Mouse (Mus musculus) midbrain, embryonic 13.5 days (tissue): ENCODE results near the gene Kat8. TPM values are rescaled to one million over a fixed set of nuclear protein-coding genes. Genes with fewer than 3 reads are reported as not detected.

Experiments
- ATAC-seq: fragments of 200-750 bp; cut with Nextera tagmentation; 2 replicates; pipeline ENCODE4 v1.8.0; 2017; ENCODE audit warnings: mild to moderate bottlenecking, moderate TSS enrichment, moderate library complexity
- H3K27ac ChIP-seq: fragments of 300-500 bp; sonication (generic); 2 replicates; pipeline ENCODE4 v1.5.1; 2015; ENCODE audit warnings: inconsistent platforms, mild to moderate bottlenecking, moderate library complexity
- H3K27me3 ChIP-seq: fragments of 300-500 bp; sonication (generic); 2 replicates; pipeline ENCODE4 v1.6.1; 2015; ENCODE audit warnings: mild to moderate bottlenecking, inconsistent platforms
- H3K36me3 ChIP-seq: fragments of 300-500 bp; sonication (generic); 2 replicates; pipeline ENCODE4 v1.6.1; 2015; ENCODE audit warnings: mild to moderate bottlenecking, inconsistent platforms
- H3K4me1 ChIP-seq: fragments of 300-500 bp; sonication (generic); replicated peaks from 2 replicates; pipeline ENCODE4 v1.6.1; 2015; ENCODE audit warnings: inconsistent platforms
- H3K4me2 ChIP-seq: fragments of 300-500 bp; sonication (generic); replicated peaks from 2 replicates; pipeline ENCODE4 v1.6.1; 2015; ENCODE audit warnings: moderate library complexity, mild to moderate bottlenecking, inconsistent platforms
- H3K4me3 ChIP-seq: fragments of 300-500 bp; sonication (generic); replicated peaks from 2 replicates; pipeline ENCODE4 v1.5.1; 2015; ENCODE audit warnings: mild to moderate bottlenecking, inconsistent platforms
- H3K9ac ChIP-seq: fragments of 300-500 bp; sonication (generic); replicated peaks from 2 replicates; pipeline ENCODE4 v1.6.1; 2015; ENCODE audit warnings: mild to moderate bottlenecking, inconsistent platforms
- H3K9me3 ChIP-seq: fragments of 300-500 bp; sonication (generic); 2 replicates; pipeline ENCODE4 v1.6.1; 2016; ENCODE audit warnings: mild to moderate bottlenecking, inconsistent platforms
- WGBS: fragments of 180-500 bp; shearing (Covaris S2); methylation state at CpG from one replicate; pipeline ENCODE4 v1.1.7; 2015; 5-methylcytosine and 5-hydroxymethylcytosine counted together
- polyA plus RNA-seq: library from polyadenylated mRNA; unstranded; fragments of >200 nt; fragmentation: Nextera tagmentation; extraction: Ambion mirVana; gene quantifications from 2 replicates; pipeline ENCODE4 v1.2.1, GENCODE M21; 2015

Gene Kat8
- polyA plus RNA-seq, 1 experiment from 2014 or later = 56.0 TPM

DNA sequence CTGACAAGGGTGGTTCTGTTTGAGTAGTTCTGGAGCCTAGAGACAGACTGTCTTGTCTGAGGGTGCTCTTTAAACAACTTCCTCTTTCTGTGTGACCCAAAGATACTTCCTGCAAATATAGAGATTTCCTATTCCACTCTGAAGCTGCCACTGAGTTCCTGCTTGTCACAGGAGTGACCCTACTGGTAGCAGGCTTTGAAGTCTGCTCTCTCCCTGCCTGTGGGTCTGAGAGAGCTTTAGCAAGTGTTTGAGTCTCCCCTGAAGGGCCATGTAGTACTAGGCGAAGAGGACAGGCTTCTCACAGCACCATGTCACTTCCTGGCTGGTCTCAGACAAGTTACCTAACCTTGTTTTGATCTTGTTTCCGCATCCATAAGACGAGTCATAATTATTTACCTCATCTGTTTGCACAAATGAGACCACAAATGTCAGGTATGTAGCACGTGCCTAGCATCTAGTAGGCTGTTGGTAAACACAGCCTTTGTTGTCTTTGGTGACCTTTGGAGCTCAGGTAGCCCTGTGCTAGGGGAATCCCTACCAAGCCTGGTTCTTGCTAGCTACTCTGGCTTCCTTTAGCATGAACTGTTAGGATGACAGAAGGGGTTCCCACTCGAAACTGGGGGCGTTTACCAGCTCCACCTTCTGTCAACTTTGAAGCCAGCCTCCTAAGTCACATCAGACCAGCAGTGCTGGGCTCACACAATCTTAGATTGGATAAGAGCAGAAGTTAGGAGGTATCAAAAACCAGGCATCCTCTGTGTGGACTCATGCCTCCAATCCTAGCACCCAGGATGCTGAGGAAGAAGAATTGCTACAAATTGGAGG lies 10.3 kb downstream of the Kat8 start:
- Histone ChIP-seq H3K27ac (no peak overlapping the region), H3K4me3 (no peak overlapping the region), H3K27me3 (peaks cover under 1% of the 10 kb centered on the region), H3K4me2 (no peak overlapping the region), H3K9me3 (no peaks in the 10 kb centered on the region), H3K36me3 (peaks cover 82% of the 10 kb centered on the region), H3K4me1 (no peaks in the 10 kb centered on the region), H3K9ac (no peak overlapping the region)
- no peak for ATAC-seq
- WGBS = 87% methylated on average over 6 of the region's 6 CpGs

DNA sequence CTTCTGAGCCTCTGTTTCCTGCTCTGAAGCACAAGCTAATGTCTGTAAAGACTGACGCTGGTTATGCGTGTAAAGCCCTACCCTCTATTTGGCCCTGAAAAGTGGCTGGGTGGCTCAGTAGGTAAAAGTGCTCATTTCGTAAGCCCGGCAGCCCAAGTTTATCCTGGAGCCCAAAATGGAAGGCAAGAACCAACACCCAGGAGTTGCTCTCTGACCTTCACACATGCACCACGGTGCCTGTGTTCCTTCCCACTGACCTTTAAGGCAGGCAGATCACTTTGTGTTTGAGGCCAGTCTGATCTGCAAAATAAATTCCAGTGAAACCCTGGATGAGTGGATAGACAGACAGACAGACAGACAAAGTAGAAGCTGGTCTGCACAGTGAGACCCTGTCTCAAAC lies 11.4 kb downstream of the Kat8 start:
- Histone ChIP-seq H3K27me3 (peaks cover 11% of the 10 kb centered on the region), H3K9me3 (no peaks in the 10 kb centered on the region), H3K9ac (no peak overlapping the region), H3K4me3 (no peak overlapping the region), H3K4me2 (no peak overlapping the region), H3K4me1 (no peaks in the 10 kb centered on the region), H3K27ac (no peak overlapping the region), H3K36me3 (peaks cover 76% of the 10 kb centered on the region)
- no peak for ATAC-seq
- 92% methylated on average over 5 of the region's 5 CpGs for WGBS

- Histone ChIP-seq H3K27me3 (peaks cover 25% of the 10 kb centered on the region), H3K4me3 (no peak overlapping the region), H3K4me2 (no peak overlapping the region), H3K9ac (no peak overlapping the region), H3K4me1 (no peaks in the 10 kb centered on the region), H3K9me3 (no peaks in the 10 kb centered on the region), H3K36me3 (peaks cover 62% of the 10 kb centered on the region), H3K27ac (no peak overlapping the region)
- WGBS = 66% methylated on average over 5 of the region's 5 CpGs
- no peak for ATAC-seq
These were observed 12.9 kb downstream of the Kat8 start for GRCm38 (mm10) chr7:127925252-127925651.

DNA sequence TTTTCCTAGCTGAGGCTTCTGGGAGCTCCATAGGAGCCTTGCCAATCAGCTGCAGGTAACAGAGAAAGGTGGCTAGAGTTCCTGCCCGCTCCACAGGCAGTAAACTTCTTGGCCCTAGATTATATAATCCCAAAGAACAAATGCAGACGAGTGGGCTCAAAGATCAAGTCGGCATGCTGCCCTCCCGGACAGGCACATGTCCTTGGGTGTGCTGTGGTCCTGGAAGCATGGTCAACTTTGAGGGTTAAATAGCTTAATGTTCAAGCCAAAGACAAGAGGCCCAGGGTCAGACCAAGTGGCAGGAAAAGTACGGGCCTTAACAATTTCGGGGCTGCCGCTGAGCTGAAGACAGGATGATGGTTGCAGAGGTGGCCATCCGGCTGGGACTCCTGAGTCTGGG lies 13.8 kb downstream of the Kat8 start:
- Histone ChIP-seq H3K27ac (no peak overlapping the region), H3K36me3 (peaks cover 57% of the 10 kb centered on the region)
- no peak for ATAC-seq

DNA sequence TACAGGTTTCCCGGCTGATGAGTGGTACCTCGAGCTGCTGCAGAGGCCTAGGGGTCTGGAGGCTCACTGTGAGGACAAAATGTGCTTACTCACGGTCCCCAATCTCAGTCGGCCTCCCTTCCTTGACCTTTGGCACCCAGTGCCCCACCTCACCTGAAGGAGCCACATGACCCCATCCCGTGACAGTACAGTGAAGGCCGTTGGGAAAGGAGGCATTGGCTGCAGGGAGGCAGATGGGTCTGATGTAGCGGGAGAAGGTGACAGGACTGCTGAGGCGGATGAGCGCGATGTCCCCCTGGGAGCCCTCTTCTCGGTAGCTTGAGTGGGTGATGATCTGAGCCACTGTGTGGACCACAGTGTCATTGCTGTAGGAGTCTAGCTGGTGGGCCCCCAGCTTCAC lies 14.5 kb downstream of the Kat8 start:
- no peak overlapping the region for H3K4me3 ChIP-seq
- no peak overlapping the region for H3K9ac ChIP-seq
- H3K4me1 ChIP-seq = no peaks in the 10 kb centered on the region
- H3K36me3 ChIP-seq = peaks cover 57% of the 10 kb centered on the region
- no peak overlapping the region for H3K27ac ChIP-seq
- H3K9me3 ChIP-seq = no peaks in the 10 kb centered on the region
- H3K27me3 ChIP-seq = peaks cover 30% of the 10 kb centered on the region
- 90% methylated on average over 11 of the region's 11 CpGs for WGBS
- no peak overlapping the region for H3K4me2 ChIP-seq
- ATAC-seq = no peak

More for the DNA sequence above, 13.8 kb downstream of the Kat8 start:
- Histone ChIP-seq H3K9ac (no peak overlapping the region), H3K4me1 (no peaks in the 10 kb centered on the region), H3K27me3 (peaks cover 30% of the 10 kb centered on the region), H3K9me3 (no peaks in the 10 kb centered on the region), H3K4me2 (no peak overlapping the region), H3K4me3 (no peak overlapping the region)
- 88% methylated on average over 8 of the region's 8 CpGs for WGBS

GRCm38 (mm10) chr7:127927726-127928125 lies 15.4 kb downstream of the Kat8 start:
- Histone ChIP-seq H3K9me3 (no peaks in the 10 kb centered on the region), H3K27me3 (peaks cover 30% of the 10 kb centered on the region), H3K36me3 (peaks cover 48% of the 10 kb centered on the region), H3K9ac (no peak overlapping the region), H3K4me3 (no peak overlapping the region), H3K4me2 (no peak overlapping the region), H3K4me1 (no peaks in the 10 kb centered on the region), H3K27ac (no peak overlapping the region)
- ATAC-seq = no peak
- WGBS = 73% methylated on average over 11 of the region's 11 CpGs

- peaks cover 30% of the 10 kb centered on the region for H3K27me3 ChIP-seq
- H3K9ac ChIP-seq = no peak overlapping the region
- no peak overlapping the region for H3K4me2 ChIP-seq
- no peaks in the 10 kb centered on the region for H3K9me3 ChIP-seq
- H3K4me3 ChIP-seq = no peak overlapping the region
- H3K36me3 ChIP-seq = peaks cover 39% of the 10 kb centered on the region
- WGBS = 57% methylated on average over 5 of the region's 5 CpGs
- H3K27ac ChIP-seq = no peak overlapping the region
- H3K4me1 ChIP-seq = no peaks in the 10 kb centered on the region
- ATAC-seq = no peak
These were observed 16.3 kb downstream of the Kat8 start for GRCm38 (mm10) chr7:127928596-127928995.

GRCm38 (mm10) chr7:127929923-127930322 lies 17.6 kb downstream of the Kat8 start, which contains the start of gene Prss8:
Prss8 (minus strand) TSS chr7:127930104.
- no peak within 1 kb of the TSS; the same call in 1 of the 2 replicates for H3K4me3 ChIP-seq
- no peak for ATAC-seq
- no peak within 1 kb of the TSS; the same call in 1 of the 2 replicates for H3K9ac ChIP-seq
- peaks cover 26% of the 10 kb centered on the region for H3K36me3 ChIP-seq
- no peak within 1 kb of the TSS for H3K4me2 ChIP-seq
- 9% methylated on average over 6 of the region's 6 CpGs for WGBS
- H3K4me1 ChIP-seq = peaks cover 9% of the 10 kb centered on the region
- H3K27me3 ChIP-seq = peaks cover 30% of the 10 kb centered on the region
- no peaks in the 10 kb centered on the region for H3K9me3 ChIP-seq
- H3K27ac ChIP-seq = no peak within 1 kb of the TSS

DNA sequence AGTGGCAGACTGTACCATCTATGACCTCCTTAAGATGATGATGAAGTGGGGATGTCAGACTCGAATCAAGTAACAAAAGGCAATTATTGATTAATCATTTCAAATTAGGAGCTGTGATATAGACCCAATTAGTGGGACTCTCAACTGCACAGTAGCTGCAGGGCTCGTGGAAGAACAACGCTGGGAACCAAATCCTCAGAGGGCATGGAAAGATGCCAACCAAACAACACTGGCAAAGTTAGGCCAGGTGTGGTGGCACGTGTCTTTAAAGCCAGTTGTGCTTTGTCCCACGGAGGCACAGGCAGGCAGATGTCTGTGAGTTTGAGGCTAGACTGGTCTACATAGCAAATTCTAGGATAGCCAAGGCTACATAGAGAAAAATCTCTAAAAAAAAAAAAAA lies 18.3 kb downstream of the Kat8 start:
- no peak for ATAC-seq
- no peak overlapping the region for H3K9ac ChIP-seq
- H3K27me3 ChIP-seq = peaks cover 30% of the 10 kb centered on the region
- H3K4me3 ChIP-seq = no peak overlapping the region
- H3K4me1 ChIP-seq = peaks cover 10% of the 10 kb centered on the region
- peaks cover 19% of the 10 kb centered on the region for H3K36me3 ChIP-seq
- WGBS = 75% methylated on average over 5 of the region's 5 CpGs
- no peak overlapping the region for H3K4me2 ChIP-seq
- no peaks in the 10 kb centered on the region for H3K9me3 ChIP-seq
- H3K27ac ChIP-seq = no peak overlapping the region

DNA sequence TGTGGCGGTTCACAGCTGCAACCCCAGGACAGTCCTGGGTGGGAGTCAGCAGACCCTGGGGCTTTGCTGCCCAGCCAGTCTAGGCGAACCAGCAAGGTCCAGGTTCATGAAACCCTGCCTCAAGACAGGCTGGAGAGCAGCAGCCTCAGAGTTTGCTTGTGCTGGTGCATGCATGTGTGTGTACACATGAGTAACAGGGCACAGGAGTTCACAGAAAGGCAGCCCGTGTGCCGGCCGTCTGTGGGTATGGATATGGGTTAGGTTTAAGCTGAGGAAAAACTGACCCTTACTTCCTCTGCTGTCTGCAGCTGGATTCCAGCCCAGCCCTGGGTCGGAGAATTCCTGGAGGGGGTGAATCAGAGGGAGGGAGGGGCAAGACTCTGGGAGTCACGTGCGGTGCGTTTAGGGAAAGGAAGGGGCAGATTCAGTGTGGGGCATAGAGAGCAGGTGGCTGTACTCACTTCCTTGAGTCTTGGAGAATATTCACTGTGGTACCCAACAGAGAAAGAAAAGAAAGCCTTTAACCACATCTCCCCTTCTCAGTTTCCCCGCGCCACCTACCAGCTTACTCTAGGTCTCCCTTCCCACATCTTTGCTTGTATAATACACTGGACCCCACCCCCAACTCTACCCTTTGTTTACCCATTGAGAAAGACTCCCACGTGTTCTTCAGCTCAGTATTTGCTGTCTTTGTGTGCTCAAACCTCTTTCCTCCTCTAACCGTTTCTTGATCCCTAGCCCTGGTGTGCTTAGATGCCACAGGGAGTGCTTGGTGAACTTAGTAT lies 19.2 kb downstream of the Kat8 start:
- no peak overlapping the region for H3K4me3 ChIP-seq
- H3K4me1 ChIP-seq = peaks cover 18% of the 10 kb centered on the region
- no peaks in the 10 kb centered on the region for H3K9me3 ChIP-seq
- no peak overlapping the region for H3K9ac ChIP-seq
- H3K36me3 ChIP-seq = peaks cover 10% of the 10 kb centered on the region
- no peak overlapping the region for H3K27ac ChIP-seq
- no peak for ATAC-seq
- peaks cover 33% of the 10 kb centered on the region for H3K27me3 ChIP-seq
- WGBS = 32% methylated on average over 13 of the region's 13 CpGs
- H3K4me2 ChIP-seq = no peak overlapping the region

- ATAC-seq = no peak
- Histone ChIP-seq H3K9ac (0 out of 2 replicates have a peak overlapping the region, but pooled peaks have one; percentile 37), H3K4me3 (no peak overlapping the region), H3K27me3 (peaks cover 34% of the 10 kb centered on the region), H3K27ac (no peak overlapping the region), H3K36me3 (0 out of 2 replicates have a peak, but pooled peaks cover under 1% of the 10 kb centered on the region), H3K9me3 (no peaks in the 10 kb centered on the region), H3K4me1 (peaks cover 19% of the 10 kb centered on the region), H3K4me2 (no peak overlapping the region)
- WGBS = 15% methylated on average over 13 of the region's 13 CpGs
These were observed 20.1 kb downstream of the Kat8 start for GRCm38 (mm10) chr7:127932273-127933031.
